Mouse (Mus musculus) sigmoid colon, adult 10 weeks (tissue): Measurements from ENCODE around the gene Adrm1. TPM values are rescaled to one million over a fixed set of nuclear protein-coding genes. Genes with fewer than 3 reads are reported as not detected.

Experiments
- polyA plus RNA-seq: library from polyadenylated mRNA; stranded (reverse); fragments of 350-450 nt; fragmentation: Illumina TruSeq; extraction: RNeasy Lipid Tissue Mini Kit (QIAGEN cat#74804); gene quantifications from one replicate; pipeline ENCODE4 v1.2.3, GENCODE M21; 2014; ENCODE audit warnings: low read depth, low replicate concordance

Adrm1 gene
- polyA plus RNA-seq: 9.0 TPM

GRCm38 (mm10) chr2:180170806-180171521 lies at the start of gene Adrm1:
Adrm1 (plus strand) TSS chr2:180171485.

Other genes starting within 250 kb of the Adrm1 start
- gene Taf4, start 194.8 kb upstream of the Adrm1 start, polyA plus RNA-seq: 26.7 TPM
- 44.6 TPM for gene Lsm14b, start 146.5 kb upstream of the Adrm1 start, polyA plus RNA-seq
- gene Psma7, start 129.1 kb upstream of the Adrm1 start, polyA plus RNA-seq: 58.1 TPM
- 9.6 TPM for gene Ss18l1, start 129.0 kb upstream of the Adrm1 start, polyA plus RNA-seq
- gene Mtg2, start 100.9 kb upstream of the Adrm1 start, polyA plus RNA-seq: 2.1 TPM
- gene Hrh3, start 67.0 kb upstream of the Adrm1 start, polyA plus RNA-seq: not detected
- gene Osbpl2, start 52.2 kb upstream of the Adrm1 start, polyA plus RNA-seq: 148 TPM
- gene Lama5, start 54.4 kb downstream of the Adrm1 start, polyA plus RNA-seq: 6.2 TPM
- 220 TPM for gene Rps21, start 85.9 kb downstream of the Adrm1 start, polyA plus RNA-seq
- gene Cables2, start 102.0 kb downstream of the Adrm1 start, polyA plus RNA-seq: 12.5 TPM
- gene Rbbp8nl, start 118.4 kb downstream of the Adrm1 start, polyA plus RNA-seq: not detected
- gene Gata5, start 163.2 kb downstream of the Adrm1 start, polyA plus RNA-seq: not detected